Mouse (Mus musculus) kidney, postnatal 0 days (tissue): ENCODE measurements at regions not wholly inside any gene's neighbourhood (a gene's known extent, or its start where the extent isn't known, plus 50 kb on each side); places are given as distances from the start of the nearest gene placed in this dataset.

Experiments
- ATAC-seq: fragments of 200-750 bp; cut with Nextera tagmentation; replicated peaks from 2 replicates; pipeline ENCODE4 v1.8.0; 2017; ENCODE audit warnings: low read depth, moderate number of reproducible peaks, moderate TSS enrichment, moderate library complexity; ENCODE audit not compliant: low FRiP score
- DNase-seq: peaks from one replicate; pipeline ENCODE4 v3.0.0-alpha.2; 2016; ENCODE audit warnings: low spot score
- H3K27ac ChIP-seq: fragments of 300-500 bp; sonication (generic); 2 replicates; pipeline ENCODE4 v1.5.1; 2014; ENCODE audit warnings: mild to moderate bottlenecking
- H3K27me3 ChIP-seq: fragments of 300-500 bp; sonication (generic); 2 replicates; pipeline ENCODE4 v1.6.1; 2014; ENCODE audit warnings: low read length, mixed read lengths; ENCODE audit not compliant: insufficient read depth
- H3K36me3 ChIP-seq: fragments of 300-500 bp; sonication (generic); 2 replicates; pipeline ENCODE4 v1.6.1; 2014; ENCODE audit warnings: low read length, mixed read lengths; ENCODE audit not compliant: insufficient read depth
- H3K4me1 ChIP-seq: fragments of 300-500 bp; sonication (generic); replicated peaks from 2 replicates; pipeline ENCODE4 v1.6.1; 2014; ENCODE audit warnings: antibody characterized with exemption, low read length, mixed read lengths; ENCODE audit not compliant: insufficient read depth
- H3K4me2 ChIP-seq: fragments of 300-500 bp; sonication (generic); 2 replicates; pipeline ENCODE4 v1.6.1; 2014; ENCODE audit warnings: mild to moderate bottlenecking, low read length, moderate library complexity, mixed read lengths
- H3K4me3 ChIP-seq: fragments of 300-500 bp; sonication (generic); replicated peaks from 2 replicates; pipeline ENCODE4 v1.5.1; 2014; ENCODE audit warnings: low read depth, low read length
- H3K9ac ChIP-seq: fragments of 300-500 bp; sonication (generic); 2 replicates; pipeline ENCODE4 v1.6.1; 2014; ENCODE audit warnings: low read depth, low read length
- H3K9me3 ChIP-seq: fragments of 300-500 bp; sonication (generic); replicated peaks from 2 replicates; pipeline ENCODE4 v1.6.1; 2016; ENCODE audit warnings: low read length, inconsistent platforms, mixed read lengths
- CTCF ChIP-seq: IDR thresholded peaks from 2 replicates; pipeline ENCODE4 v1.5.1; 2016; ENCODE audit warnings: antibody characterized with exemption, low read depth, mild to moderate bottlenecking, moderate library complexity
- WGBS: fragments of 180-500 bp; shearing (Covaris S2); extraction: QIAGEN DNeasy Blood & Tissue Kit; methylation state at CpG from one replicate; pipeline ENCODE4 v1.1.7; 2014; 5-methylcytosine and 5-hydroxymethylcytosine counted together

GRCm38 (mm10) chr12:11751471-11751870, 295.6 kb downstream of the Rad51ap2 start:
- 89% methylated on average over 2 of the region's 2 CpGs for WGBS

GRCm38 (mm10) chr12:11754184-11754907, 298.5 kb downstream of the Rad51ap2 start:
- H3K4me2 ChIP-seq, result no peak overlapping the region
- no peak overlapping the region for H3K9ac ChIP-seq
- H3K27me3 ChIP-seq, result no peaks in the 10 kb centered on the region
- no peak overlapping the region for H3K4me3 ChIP-seq
- no peak overlapping the region for H3K27ac ChIP-seq
- DNase-seq (no peak), ATAC-seq (no peak)
- H3K9me3 ChIP-seq, result no peaks in the 10 kb centered on the region
- H3K4me1 ChIP-seq, result no peaks in the 10 kb centered on the region
- H3K36me3 ChIP-seq, result no peaks in the 10 kb centered on the region
- TF ChIP-seq CTCF, result no peak

More at GRCm38 (mm10) chr12:11751471-11751870, 295.6 kb downstream of the Rad51ap2 start:
- no peaks in the 10 kb centered on the region for H3K36me3 ChIP-seq
- no peak for TF ChIP-seq CTCF
- H3K4me1 ChIP-seq, result no peaks in the 10 kb centered on the region
- no peak overlapping the region for H3K4me3 ChIP-seq
- no peak overlapping the region for H3K4me2 ChIP-seq
- H3K27ac ChIP-seq, result no peak overlapping the region
- H3K9me3 ChIP-seq, result no peaks in the 10 kb centered on the region
- no peaks in the 10 kb centered on the region for H3K27me3 ChIP-seq
- ATAC-seq (no peak), DNase-seq (no peak)
- no peak overlapping the region for H3K9ac ChIP-seq

- 88% methylated on average over 2 of the region's 2 CpGs for WGBS
- Histone ChIP-seq H3K27me3 (no peaks in the 10 kb centered on the region), H3K9ac (no peak overlapping the region), H3K9me3 (no peaks in the 10 kb centered on the region), H3K27ac (no peak overlapping the region), H3K4me2 (no peak overlapping the region), H3K36me3 (no peaks in the 10 kb centered on the region), H3K4me3 (no peak overlapping the region), H3K4me1 (no peaks in the 10 kb centered on the region)
- DNase-seq, result no peak
- ATAC-seq, result no peak
- TF ChIP-seq CTCF, result no peak
Measured at GRCm38 (mm10) chr12:11802326-11802725, 346.4 kb downstream of the Rad51ap2 start.

- 84% methylated on average over 1 of the region's 1 CpGs for WGBS
- Histone ChIP-seq H3K9ac (no peak overlapping the region), H3K27ac (no peak overlapping the region), H3K4me3 (no peak overlapping the region), H3K4me1 (no peaks in the 10 kb centered on the region), H3K36me3 (no peaks in the 10 kb centered on the region), H3K4me2 (no peak overlapping the region), H3K27me3 (no peaks in the 10 kb centered on the region), H3K9me3 (no peaks in the 10 kb centered on the region)
- ATAC-seq, result no peak
- TF ChIP-seq CTCF, result no peak
- DNase-seq, result no peak
Measured at GRCm38 (mm10) chr12:11803162-11803561, 347.3 kb downstream of the Rad51ap2 start.

GRCm38 (mm10) chr12:11829701-11830100, 373.8 kb downstream of the Rad51ap2 start:
- Histone ChIP-seq H3K36me3 (no peaks in the 10 kb centered on the region), H3K4me1 (no peaks in the 10 kb centered on the region), H3K27ac (no peak overlapping the region), H3K4me2 (no peak overlapping the region), H3K27me3 (no peaks in the 10 kb centered on the region), H3K9me3 (no peaks in the 10 kb centered on the region), H3K9ac (no peak overlapping the region), H3K4me3 (no peak overlapping the region)
- TF ChIP-seq CTCF, result no peak
- no peak for ATAC-seq
- DNase-seq, result no peak

GRCm38 (mm10) chr12:11831292-11831691, 375.4 kb downstream of the Rad51ap2 start:
- H3K27ac ChIP-seq, result no peak overlapping the region
- no peaks in the 10 kb centered on the region for H3K9me3 ChIP-seq
- H3K27me3 ChIP-seq, result no peaks in the 10 kb centered on the region
- no peak overlapping the region for H3K4me3 ChIP-seq
- no peak overlapping the region for H3K4me2 ChIP-seq
- WGBS, result 57% methylated on average over 5 of the region's 5 CpGs
- no peaks in the 10 kb centered on the region for H3K36me3 ChIP-seq
- no peak for ATAC-seq
- H3K9ac ChIP-seq, result no peak overlapping the region
- no peak for TF ChIP-seq CTCF
- H3K4me1 ChIP-seq, result no peaks in the 10 kb centered on the region
- no peak for DNase-seq
